Mouse (Mus musculus) layer of hippocampus, postnatal 10 days (tissue): ENCODE data around the gene Eif2s3y. TPM values are rescaled to one million over a fixed set of nuclear protein-coding genes. Genes with fewer than 3 reads are reported as not detected.

ENCODE experiments used
- DNase-seq, 2 experiments: peaks; one replicate each; pipeline ENCODE4 v3.0.0; 2021; ENCODE audit warnings: low spot score in 2 of 2
- long read RNA-seq: library from polyadenylated mRNA; stranded (forward); transcript quantifications from one replicate; pipeline ENCODE4 v2.0.0, GENCODE M21; 2023
- microRNA-seq, 2 experiments: library from miRNA; unstranded; fragments of <30 nt; microRNA quantifications; one replicate each; pipeline ENCODE4 v1.2.0; 2021
- total RNA-seq, 2 experiments: library from RNA; stranded (reverse); gene quantifications; 2 replicates each; pipeline ENCODE4 v1.2.3; 2021

Eif2s3y gene
- total RNA-seq: 10 to 100 TPM in 1 of 2 experiments, not detected in 1; 87.9 TPM
- long read RNA-seq: 0 reads

DNA sequence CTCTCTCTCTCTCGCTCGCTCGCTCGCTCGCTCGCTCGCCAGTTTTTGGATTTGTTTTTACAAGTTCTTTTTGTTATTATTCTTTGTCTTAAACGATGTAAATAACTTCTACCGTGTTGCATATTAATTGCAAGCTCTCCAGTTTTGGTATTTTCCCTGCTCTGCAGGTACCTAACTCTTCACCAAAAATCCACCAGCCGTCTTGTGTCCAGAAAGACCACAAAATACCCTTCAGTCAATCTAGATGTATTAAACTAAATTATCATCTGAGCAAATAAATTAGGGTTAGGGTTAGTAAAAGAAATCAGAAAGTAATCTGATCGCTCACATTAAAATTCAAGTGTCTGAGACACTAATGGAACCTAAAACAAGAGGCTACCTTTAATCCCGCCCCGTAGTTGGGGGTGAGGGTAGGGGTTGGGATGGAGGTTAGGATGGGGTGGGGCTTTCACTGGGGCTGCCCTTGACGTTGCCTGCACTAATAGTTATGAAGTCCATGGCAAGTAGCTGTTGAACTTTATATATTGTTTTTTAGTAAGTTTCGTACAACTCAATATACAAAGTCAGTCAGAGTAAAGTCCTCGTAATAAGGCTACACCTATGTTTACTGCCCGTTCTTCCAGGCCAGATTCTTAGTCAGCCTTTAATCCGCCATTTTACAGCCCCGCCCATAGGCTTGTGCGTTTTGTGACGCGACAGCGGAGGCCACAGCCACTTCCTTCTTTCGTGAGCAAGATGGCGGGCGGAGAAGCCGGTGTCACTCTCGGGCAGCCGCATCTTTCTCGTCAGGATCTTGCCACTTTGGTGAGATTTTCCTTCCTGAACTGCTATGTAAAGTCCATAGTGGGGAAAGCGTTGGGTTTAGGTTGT, at the start of gene Eif2s3y:
Gene Eif2s3y, plus strand, starts transcription at position 662 of the 870 bp plus-strand sequence.
- DNase-seq: peak in 1 of 2 experiments; percentile 63

Small RNA genes within 50 kb of the gene (microRNA-seq; reads per million reads assigned to microRNA genes)
- gene Gm47281: 0 reads per million in 2 experiments

Other genes starting within 250 kb of the Eif2s3y start
- not detected for gene Zfy1, start 213.1 kb upstream of the Eif2s3y start, total RNA-seq
- not detected for gene Uba1y, start 191.9 kb upstream of the Eif2s3y start, total RNA-seq
- 10 to 100 TPM in 1 of 2 experiments, not detected in 1; 21.1 TPM for gene Kdm5d, start 112.8 kb upstream of the Eif2s3y start, total RNA-seq
- gene Uty, start 235.2 kb downstream of the Eif2s3y start, total RNA-seq: 10 to 100 TPM in 1 of 2 experiments, not detected in 1; 23.8 TPM